Mouse (Mus musculus) C2C12 (cell line): ENCODE results near the gene Atp13a1.

Source experiments
- CEBPB ChIP-seq: IDR thresholded peaks from one replicate; pipeline ENCODE4 v1.6.1; 2011; ENCODE audit warnings: low read depth, mild to moderate bottlenecking, control low read depth, moderate library complexity
- CTCF ChIP-seq: IDR thresholded peaks from one replicate; pipeline ENCODE4 v1.5.1; 2011; ENCODE audit not compliant: control insufficient read depth, insufficient read depth, insufficient read length
- FOSL1 ChIP-seq: IDR thresholded peaks from one replicate; pipeline ENCODE4 v1.8.0; 2011; ENCODE audit warnings: mild to moderate bottlenecking, low read length; ENCODE audit not compliant: poor library complexity, insufficient read depth, severe bottlenecking
- MAX ChIP-seq: IDR thresholded peaks from one replicate; pipeline ENCODE4 v1.6.1; 2011; ENCODE audit warnings: mild to moderate bottlenecking, control low read depth
- MYOG ChIP-seq: IDR thresholded peaks from one replicate; pipeline ENCODE4 v1.6.1; 2011; ENCODE audit not compliant: control insufficient read depth, insufficient read length; ENCODE audit errors: extremely low read depth
- USF1 ChIP-seq: IDR thresholded peaks from one replicate; pipeline ENCODE4 v1.6.1; 2011; ENCODE audit warnings: low read depth, mild to moderate bottlenecking, control low read depth, moderate library complexity

DNA sequence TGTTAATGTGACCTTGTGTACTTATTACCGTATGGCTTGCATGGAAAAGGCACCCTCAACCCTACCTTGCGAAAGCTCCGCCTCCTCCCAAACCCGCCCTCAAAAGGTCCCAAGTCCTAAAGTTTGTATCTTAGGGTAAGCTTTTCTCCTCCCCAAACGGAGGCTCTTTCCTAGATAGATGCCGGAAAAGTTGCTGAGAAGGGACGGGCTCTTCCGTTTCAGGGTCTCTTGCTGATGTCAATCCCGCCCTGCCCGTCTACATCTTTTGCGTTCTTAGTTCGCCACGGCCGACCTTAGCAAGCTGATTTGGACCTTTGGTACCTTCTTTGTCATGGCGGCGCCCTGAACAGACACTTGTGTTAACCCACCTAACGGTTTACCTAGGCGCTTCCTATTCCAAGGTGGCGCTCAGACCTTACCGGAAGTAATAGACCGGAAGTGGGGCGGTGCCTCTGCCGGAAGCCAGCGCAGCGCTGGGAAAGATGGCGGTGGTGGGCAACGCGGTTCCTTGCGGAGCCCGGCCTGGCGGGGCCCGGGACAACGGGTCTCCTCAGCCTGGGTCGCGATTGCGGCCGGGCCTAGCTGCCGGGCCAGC lies at the start of gene Atp13a1, which contains the start of gene Zfp866:
- TF ChIP-seq CTCF, result no peak
- no peak for TF ChIP-seq MYOG
- no peak for TF ChIP-seq USF1
- TF ChIP-seq MAX, result peak; percentile 76
- no peak for TF ChIP-seq FOSL1
- TF ChIP-seq CEBPB, result no peak
